Mouse (Mus musculus) spleen, adult 2 months (tissue): Measurements from ENCODE around the gene Tmprss2. TPM values are rescaled to one million over a fixed set of nuclear protein-coding genes. Genes with fewer than 3 reads are reported as not detected.
"Not testable (repeated sequence)": the region's sequence is repeated elsewhere in the genome, so short reads cannot be mapped to it uniquely, and the experiment has no call there.

Source experiments
- DNase-seq, 2 experiments: peaks; one replicate each; pipeline versions ENCODE4 v3.0.0 to v3.0.0-alpha.2; 2012 to 2021; ENCODE audit warnings: low spot score in 2 of 2, low read depth in 1 of 2
- H3K27ac ChIP-seq: fragments of 200-500 bp; 2 replicates; pipeline ENCODE4 v1.5.1; 2012; ENCODE audit warnings: low read length, inconsistent platforms; ENCODE audit not compliant: insufficient read depth
- H3K27me3 ChIP-seq: fragments of 200-500 bp; 2 replicates; pipeline ENCODE4 v1.6.1; 2012; ENCODE audit warnings: mild to moderate bottlenecking, moderate library complexity, low read length, inconsistent platforms; ENCODE audit not compliant: control insufficient read depth, insufficient read depth
- H3K36me3 ChIP-seq: fragments of 200-500 bp; 2 replicates; pipeline ENCODE4 v1.6.1; 2012; ENCODE audit warnings: mild to moderate bottlenecking, low read length, inconsistent platforms; ENCODE audit not compliant: control insufficient read depth, insufficient read depth
- H3K4me1 ChIP-seq: fragments of 200-500 bp; 2 replicates; pipeline ENCODE4 v1.6.1; 2011; ENCODE audit warnings: inconsistent platforms; ENCODE audit not compliant: control insufficient read depth, insufficient read depth, insufficient read length
- H3K4me3 ChIP-seq: fragments of 200-500 bp; 2 replicates; pipeline ENCODE4 v1.5.1; 2011; ENCODE audit warnings: mild to moderate bottlenecking, inconsistent platforms; ENCODE audit not compliant: insufficient read depth, insufficient read length; ENCODE audit errors: extremely low read depth
- CTCF ChIP-seq: fragments of 200-500 bp; IDR thresholded peaks from 2 replicates; pipeline ENCODE4 v1.5.1; 2011; ENCODE audit warnings: mild to moderate bottlenecking, inconsistent platforms; ENCODE audit not compliant: insufficient read depth, insufficient read length, insufficient replicate concordance; ENCODE audit errors: extremely low read depth
- POLR2A ChIP-seq: fragments of 200-500 bp; IDR thresholded peaks from 2 replicates; pipeline ENCODE4 v1.6.1; 2011; ENCODE audit warnings: low read depth, low read length, inconsistent platforms
- WGBS: fragments of 180-500 bp; shearing (Covaris S2); methylation state at CpG from one replicate; pipeline ENCODE4 v1.1.7; 2018; 5-methylcytosine and 5-hydroxymethylcytosine counted together
- polyA plus RNA-seq: library from polyadenylated mRNA; depleted of rRNA; stranded (reverse); fragments of >200 nt; gene quantifications from 2 replicates; pipeline ENCODE4 v1.2.3, GENCODE M21; 2012

Gene Tmprss2
- polyA plus RNA-seq, 1 experiment = 0.12 TPM

- no peak for TF ChIP-seq POLR2A
- peak; percentile 69; the same call in 1 of the 2 replicates for TF ChIP-seq CTCF
- H3K36me3 ChIP-seq = no peaks in the 10 kb centered on the region
- 7% methylated on average over 1 of the region's 1 CpGs for WGBS
These were observed 17.9 kb downstream of the Tmprss2 start for GRCm38 (mm10) chr16:97593057-97593456.

GRCm38 (mm10) chr16:97591512-97591911 lies 19.5 kb downstream of the Tmprss2 start:
- Histone ChIP-seq H3K4me1 (no peaks in the 10 kb centered on the region), H3K27ac (no peak overlapping the region), H3K4me3 (no peak overlapping the region), H3K27me3 (no peaks in the 10 kb centered on the region), H3K36me3 (no peaks in the 10 kb centered on the region)
- TF ChIP-seq POLR2A = no peak
- no peak for TF ChIP-seq CTCF
- 82% methylated on average over 2 of the region's 2 CpGs for WGBS
- no peak for DNase-seq

More at GRCm38 (mm10) chr16:97593057-97593456, 17.9 kb downstream of the Tmprss2 start:
- no peaks in the 10 kb centered on the region for H3K27me3 ChIP-seq
- H3K27ac ChIP-seq = no peak overlapping the region
- no peak overlapping the region for H3K4me3 ChIP-seq
- DNase-seq = peak; percentile 21 to 65
- no peaks in the 10 kb centered on the region for H3K4me1 ChIP-seq

- WGBS = 76% methylated on average over 1 of the region's 1 CpGs
- not testable (repeated sequence) for H3K4me1 ChIP-seq, H3K36me3 ChIP-seq, H3K27ac ChIP-seq, H3K4me3 ChIP-seq, DNase-seq, H3K27me3 ChIP-seq
These were observed 28.1 kb downstream of the Tmprss2 start for GRCm38 (mm10) chr16:97582876-97583275.

DNA sequence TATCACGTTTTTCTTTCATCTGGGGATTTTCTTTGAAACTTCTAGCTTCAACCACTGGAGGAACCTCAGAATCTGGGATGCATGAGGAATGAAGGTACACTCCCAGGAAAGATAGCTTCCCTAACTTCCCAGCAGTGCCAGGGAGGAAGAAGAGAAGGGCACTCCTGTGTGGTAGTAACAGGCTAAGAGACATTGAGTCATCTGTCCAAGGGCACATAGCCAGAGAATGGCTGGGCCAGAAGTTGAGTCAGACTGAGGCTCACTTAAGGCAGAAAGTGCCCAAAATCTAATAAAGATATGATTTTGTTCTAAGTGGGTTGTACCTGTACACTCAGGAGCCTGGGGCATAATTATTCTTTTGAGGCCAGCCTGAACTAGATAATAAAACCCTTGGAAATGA lies 41.6 kb downstream of the Tmprss2 start:
- WGBS = 48% methylated on average over 1 of the region's 1 CpGs
- Histone ChIP-seq H3K4me1 (no peaks in the 10 kb centered on the region), H3K36me3 (no peaks in the 10 kb centered on the region)

GRCm38 (mm10) chr16:97568662-97569061 lies 42.3 kb downstream of the Tmprss2 start:
- H3K27ac ChIP-seq = no peak overlapping the region
- WGBS = 71% methylated on average over 9 of the region's 9 CpGs
- H3K4me1 ChIP-seq = no peaks in the 10 kb centered on the region
- no peak overlapping the region for H3K4me3 ChIP-seq
- no peaks in the 10 kb centered on the region for H3K27me3 ChIP-seq
- no peaks in the 10 kb centered on the region; the same call in 1 of the 2 replicates for H3K36me3 ChIP-seq
- peak in 1 of 2 experiments; percentile 33 for DNase-seq
- TF ChIP-seq CTCF = no peak
- no peak for TF ChIP-seq POLR2A

More for the DNA sequence above, 41.6 kb downstream of the Tmprss2 start:
- Histone ChIP-seq H3K4me3 (no peak overlapping the region), H3K27ac (no peak overlapping the region), H3K27me3 (no peaks in the 10 kb centered on the region)
- TF ChIP-seq CTCF (no peak), POLR2A (no peak)
- no peak for DNase-seq

DNA sequence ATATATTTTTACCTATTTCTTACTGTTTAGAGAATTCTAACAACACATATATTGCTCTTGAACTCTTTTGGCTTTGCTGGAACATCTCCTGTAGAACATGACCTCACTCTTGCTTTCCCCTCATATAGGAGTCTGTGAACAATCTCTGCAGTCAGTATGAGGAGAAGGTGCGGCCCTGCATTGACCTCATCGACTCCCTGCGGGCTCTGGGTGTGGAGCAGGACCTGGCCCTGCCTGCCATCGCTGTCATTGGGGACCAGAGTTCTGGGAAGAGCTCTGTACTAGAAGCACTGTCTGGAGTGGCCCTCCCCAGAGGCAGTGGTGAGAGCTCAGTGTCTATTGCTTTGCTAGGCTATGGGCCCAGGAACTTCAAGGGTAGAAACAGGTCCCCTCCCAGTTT lies 66.7 kb downstream of the Tmprss2 start:
- DNase-seq = no peak
- no peaks in the 10 kb centered on the region for H3K27me3 ChIP-seq
- no peaks in the 10 kb centered on the region; the same call in none of the 2 replicates for H3K4me1 ChIP-seq
- no peak overlapping the region for H3K4me3 ChIP-seq
- TF ChIP-seq CTCF (no peak), POLR2A (no peak)
- peaks cover 21% of the 10 kb centered on the region for H3K36me3 ChIP-seq
- 88% methylated on average over 4 of the region's 4 CpGs for WGBS
- no peak overlapping the region for H3K27ac ChIP-seq

DNA sequence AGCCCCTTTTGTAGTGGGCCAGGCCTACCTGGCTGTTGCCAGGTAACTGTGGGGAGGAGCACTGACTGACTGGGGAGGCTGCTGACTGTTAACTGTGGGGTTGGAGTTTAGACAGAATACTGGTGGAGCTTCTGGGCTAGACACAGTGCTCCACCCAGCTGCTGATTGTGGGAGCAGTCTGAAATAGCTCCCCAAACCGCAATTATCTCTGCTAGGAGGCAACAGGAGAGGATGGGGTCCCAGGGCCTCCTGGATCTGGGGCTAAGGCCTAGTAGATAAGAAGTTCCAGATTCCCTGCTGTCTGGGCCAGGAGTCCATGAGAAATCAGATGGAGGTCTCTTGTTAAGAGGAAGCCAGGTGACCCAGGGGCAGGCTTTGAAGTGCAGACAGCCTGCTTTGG lies 74.1 kb downstream of the Tmprss2 start:
- Histone ChIP-seq H3K27me3 (no peaks in the 10 kb centered on the region), H3K4me1 (peaks cover 17% of the 10 kb centered on the region), H3K4me3 (peak overlapping the region; percentile 3; the same call in 1 of the 2 replicates), H3K36me3 (peaks cover 6% of the 10 kb centered on the region), H3K27ac (no peak overlapping the region)
- WGBS = 15% methylated on average over 1 of the region's 1 CpGs
- DNase-seq = no peak
- TF ChIP-seq POLR2A (no peak), CTCF (no peak)
